Mouse (Mus musculus) heart, adult 2 months (tissue): ENCODE results near the gene Agtpbp1. TPM values are rescaled to one million over a fixed set of nuclear protein-coding genes. Genes with fewer than 3 reads are reported as not detected.

Source experiments
- DNase-seq, 2 experiments: peaks; one replicate each; pipeline ENCODE4 v3.0.0; 2021
- H3K27ac ChIP-seq: fragments of 200-600 bp; 2 replicates; pipeline ENCODE4 v1.8.1; 2022
- H3K27me3 ChIP-seq: fragments of 200-500 bp; 2 replicates; pipeline ENCODE4 v1.6.1; 2012; ENCODE audit warnings: mild to moderate bottlenecking, low read length, inconsistent platforms, mixed read lengths; ENCODE audit not compliant: control insufficient read depth, insufficient read depth
- H3K36me3 ChIP-seq: fragments of 200-500 bp; 2 replicates; pipeline ENCODE4 v1.6.1; 2012; ENCODE audit warnings: low read length, inconsistent platforms; ENCODE audit not compliant: control insufficient read depth, insufficient read depth
- H3K4me1 ChIP-seq: fragments of 200-500 bp; 2 replicates; pipeline ENCODE4 v1.6.1; 2011; ENCODE audit warnings: low read length; ENCODE audit not compliant: control insufficient read depth, insufficient read depth
- H3K4me3 ChIP-seq: fragments of 200-600 bp; 2 replicates; pipeline ENCODE4 v1.8.1; 2022
- H3K79me2 ChIP-seq: fragments of 200-500 bp; replicated peaks from 2 replicates; pipeline ENCODE4 v1.6.1; 2012; ENCODE audit warnings: mild to moderate bottlenecking, inconsistent platforms, low read length, moderate library complexity, mixed read lengths; ENCODE audit not compliant: control insufficient read depth, insufficient read depth
- H3K9ac ChIP-seq: fragments of 200-500 bp; 2 replicates; pipeline ENCODE4 v1.6.1; 2012; ENCODE audit warnings: low read depth, mild to moderate bottlenecking, control low read depth, inconsistent platforms, low read length, mixed read lengths
- CTCF ChIP-seq: fragments of 200-600 bp; IDR thresholded peaks from 2 replicates; pipeline ENCODE4 v1.8.1; 2022; ENCODE audit warnings: antibody characterized with exemption, mild to moderate bottlenecking, moderate library complexity
- EP300 ChIP-seq: fragments of 200-500 bp; IDR thresholded peaks from 2 replicates; pipeline ENCODE4 v1.6.1; 2011; ENCODE audit warnings: low read depth, low read length, control low read depth; ENCODE audit not compliant: insufficient read depth
- POLR2A ChIP-seq: fragments of 200-500 bp; IDR thresholded peaks from 2 replicates; pipeline ENCODE4 v1.6.1; 2011; ENCODE audit warnings: mild to moderate bottlenecking, low read depth, low read length, control low read depth; ENCODE audit not compliant: insufficient read depth
- WGBS: fragments of 180-500 bp; shearing (Covaris S2); methylation state at CpG from one replicate; pipeline ENCODE4 v1.1.7; 2018; 5-methylcytosine and 5-hydroxymethylcytosine counted together
- intact Hi-C: fragments of 180-260 bp; cut with DNase I; formaldehyde crosslinking; loops from one replicate; pipeline ENCODE4 v1.15.1; 2025
- long read RNA-seq: library from polyadenylated mRNA; stranded (forward); transcript quantifications from one replicate; pipeline ENCODE4 v2.0.0, GENCODE M21; 2021
- polyA plus RNA-seq: library from polyadenylated mRNA; depleted of rRNA; stranded (reverse); fragments of >200 nt; gene quantifications from 2 replicates; pipeline ENCODE4 v1.2.3, GENCODE M21; 2012; rRNA removed
- total RNA-seq, 2 experiments: library from RNA; stranded (reverse); gene quantifications; 2 replicates each; pipeline ENCODE4 v1.2.3; 2021

The Agtpbp1 gene
- 100 to 1,000 TPM; 151 to 173 TPM for total RNA-seq
- polyA plus RNA-seq: 27.9 and 62.9 TPM in 2 replicates
- long read RNA-seq, full-length matches to known transcripts: 4 of 60 reads
- long read RNA-seq, partial matches to known transcripts: 8 of 60 reads
- long read RNA-seq, other reads (novel, unspliced or antisense): 48 of 60 reads

- TF ChIP-seq POLR2A (peak; percentile 90), EP300 (peak; percentile 54; the same call in 1 of the 2 replicates), CTCF (no peak)
- H3K4me1 ChIP-seq: no peaks in the 10 kb centered on the region; the same call in 1 of the 2 replicates
- peak within 1 kb of the TSS; percentile 86 for H3K9ac ChIP-seq
- H3K36me3 ChIP-seq: peaks cover 13% of the 10 kb centered on the region
- peak within 1 kb of the TSS; percentile 93 for H3K27ac ChIP-seq
- under 1% methylated on average over 83 of the region's 83 CpGs for WGBS
- peak; percentile 99 to 100 for DNase-seq
- intact Hi-C loops: loop anchor here (1.0 to 10.0 kb wide), 4 partner anchors 28 to 237 kb away; partner anchors contain the start of genes Golm1 and Tut7
- peak within 1 kb of the TSS; percentile 82 for H3K4me3 ChIP-seq
- H3K79me2 ChIP-seq: no peaks in the 10 kb centered on the region
- no peaks in the 10 kb centered on the region for H3K27me3 ChIP-seq
Observed at GRCm38 (mm10) chr13:59584947-59585647, at the start of gene Agtpbp1, which contains the start of gene Naa35. TSS of gene Agtpbp1 (minus strand) at chr13:59585227. TSS of gene Naa35 (plus strand) at chr13:59585259.

GRCm38 (mm10) chr13:59634637-59635036 is 49.6 kb upstream of the Agtpbp1 start:
- no peak for TF ChIP-seq EP300
- no peak for TF ChIP-seq POLR2A
- TF ChIP-seq CTCF: peak; percentile 24; the same call in 1 of the 2 replicates
- H3K9ac ChIP-seq: no peak overlapping the region
- no peak overlapping the region for H3K4me3 ChIP-seq
- H3K4me1 ChIP-seq: no peaks in the 10 kb centered on the region
- intact Hi-C loops: no loop called here
- no peaks in the 10 kb centered on the region for H3K36me3 ChIP-seq
- no peaks in the 10 kb centered on the region for H3K79me2 ChIP-seq
- WGBS: 70% methylated on average over 5 of the region's 5 CpGs
- no peak for DNase-seq
- no peaks in the 10 kb centered on the region for H3K27me3 ChIP-seq
- H3K27ac ChIP-seq: no peak overlapping the region

- H3K9ac ChIP-seq: no peak overlapping the region
- H3K79me2 ChIP-seq: no peaks in the 10 kb centered on the region
- TF ChIP-seq POLR2A (no peak), EP300 (no peak), CTCF (no peak)
- intact Hi-C loops: loop anchor here (5.0 kb wide), 1 partner anchor 101 kb away; no protein-coding TSS in a partner anchor
- H3K27ac ChIP-seq: no peak overlapping the region
- DNase-seq: no peak
- H3K27me3 ChIP-seq: no peaks in the 10 kb centered on the region
- 75% methylated on average over 7 of the region's 7 CpGs for WGBS
- H3K4me3 ChIP-seq: no peak overlapping the region
- peaks cover 4% of the 10 kb centered on the region for H3K36me3 ChIP-seq
- H3K4me1 ChIP-seq: no peaks in the 10 kb centered on the region
Observed at GRCm38 (mm10) chr13:59626739-59627138, 41.7 kb upstream of the Agtpbp1 start.

GRCm38 (mm10) chr13:59624903-59625302 is 39.9 kb upstream of the Agtpbp1 start:
- peak; percentile 36 to 62 for DNase-seq
- peaks cover 4% of the 10 kb centered on the region for H3K36me3 ChIP-seq
- no peak overlapping the region; the same call in 1 of the 2 replicates for H3K4me3 ChIP-seq
- 39% methylated on average over 5 of the region's 5 CpGs for WGBS
- no peak overlapping the region for H3K9ac ChIP-seq
- TF ChIP-seq CTCF: no peak
- TF ChIP-seq POLR2A: no peak
- 0 out of 2 replicates have a peak, but pooled peaks have one; percentile 31 for TF ChIP-seq EP300
- H3K4me1 ChIP-seq: no peaks in the 10 kb centered on the region
- H3K27ac ChIP-seq: peak overlapping the region; percentile 84
- H3K27me3 ChIP-seq: no peaks in the 10 kb centered on the region
- H3K79me2 ChIP-seq: no peaks in the 10 kb centered on the region
- intact Hi-C loops: loop anchor here (5.0 kb wide), 2 partner anchors 102 to 113 kb away; no protein-coding TSS in a partner anchor

- H3K4me1 ChIP-seq: no peaks in the 10 kb centered on the region
- H3K9ac ChIP-seq: no peak overlapping the region
- H3K79me2 ChIP-seq: no peaks in the 10 kb centered on the region
- H3K36me3 ChIP-seq: peaks cover 4% of the 10 kb centered on the region
- intact Hi-C loops: loop anchor here (5.0 kb wide), 1 partner anchor 112 kb away; no protein-coding TSS in a partner anchor
- WGBS: 35% methylated on average over 3 of the region's 3 CpGs
- no peak for DNase-seq
- no peak overlapping the region for H3K4me3 ChIP-seq
- TF ChIP-seq CTCF: no peak
- TF ChIP-seq POLR2A: no peak
- no peak for TF ChIP-seq EP300
- peak overlapping the region; percentile 84 for H3K27ac ChIP-seq
- no peaks in the 10 kb centered on the region for H3K27me3 ChIP-seq
Observed at GRCm38 (mm10) chr13:59624389-59624788, 39.4 kb upstream of the Agtpbp1 start.
